Mouse (Mus musculus): Measurements from ENCODE around the gene Mptx2.
"Not testable (repeated sequence)": the region's sequence is repeated elsewhere in the genome, so short reads cannot be mapped to it uniquely, and the experiment has no call there.

The Mptx2 gene

DNA sequence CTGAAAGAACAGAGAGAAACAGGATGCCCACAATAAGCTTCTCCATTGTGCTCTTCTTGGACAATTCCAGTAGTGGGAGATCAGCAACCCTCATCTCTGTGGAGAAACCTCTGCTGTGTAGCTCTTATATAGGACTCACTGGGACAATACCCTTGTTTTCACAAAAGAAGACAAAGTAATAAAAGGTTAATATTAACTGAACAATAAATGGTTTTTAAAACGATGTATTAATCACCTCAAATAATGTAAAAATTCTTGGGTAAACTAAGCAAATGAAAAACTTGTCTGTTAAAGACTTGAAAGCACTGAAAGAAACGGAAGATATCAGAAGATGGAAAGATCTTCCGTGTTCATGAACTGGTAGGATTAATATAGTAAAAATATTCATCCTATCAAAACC, at the start of gene Mptx2:
TSS of gene Mptx2 (minus strand) at position 101 of the 400 bp plus-strand sequence.
- DNase-seq (ENCODE audit: inconsistent ontology term): no peak

DNA sequence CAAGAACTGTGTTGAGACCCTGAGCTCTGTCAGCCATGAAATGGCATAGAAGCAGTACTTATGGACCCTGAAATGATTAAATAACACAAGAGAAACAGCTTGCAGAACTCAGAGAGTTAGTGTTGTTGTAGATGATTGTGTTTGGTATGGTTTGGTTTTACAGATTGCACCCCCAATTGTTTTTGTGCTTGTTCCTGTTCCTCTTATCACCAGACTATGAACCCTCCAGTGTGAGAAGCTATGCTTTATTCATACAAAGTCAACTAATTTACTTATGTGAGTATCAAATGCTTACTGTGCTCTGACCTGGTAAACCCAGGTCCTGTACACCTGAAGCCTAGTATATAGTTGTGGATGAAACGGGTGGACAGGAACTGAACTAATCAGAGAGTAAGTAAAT, 49.0 kb upstream of the Mptx2 start:
- DNase-seq (ENCODE audit: inconsistent ontology term): no peak

DNA sequence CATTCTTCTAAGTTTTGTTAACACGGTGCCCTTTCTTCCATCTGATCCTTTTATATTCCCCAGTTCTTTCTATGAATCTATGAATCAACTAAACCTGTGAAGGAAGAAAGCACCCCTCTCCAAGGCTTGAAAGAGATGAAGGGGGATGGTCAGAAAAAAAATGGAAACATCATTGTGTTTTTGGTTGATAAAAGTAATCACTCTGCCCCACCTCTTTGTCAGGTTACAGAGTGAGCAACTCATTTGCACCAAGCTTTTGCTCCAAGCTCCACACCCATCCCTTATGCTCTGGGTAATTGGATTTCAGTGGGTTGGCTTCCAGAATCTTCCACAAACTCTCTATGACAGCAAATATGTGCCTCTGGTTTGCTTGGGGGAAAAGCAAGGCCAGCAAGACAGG, 47.8 kb upstream of the Mptx2 start:
- DNase-seq (ENCODE audit: inconsistent ontology term): no peak

DNA sequence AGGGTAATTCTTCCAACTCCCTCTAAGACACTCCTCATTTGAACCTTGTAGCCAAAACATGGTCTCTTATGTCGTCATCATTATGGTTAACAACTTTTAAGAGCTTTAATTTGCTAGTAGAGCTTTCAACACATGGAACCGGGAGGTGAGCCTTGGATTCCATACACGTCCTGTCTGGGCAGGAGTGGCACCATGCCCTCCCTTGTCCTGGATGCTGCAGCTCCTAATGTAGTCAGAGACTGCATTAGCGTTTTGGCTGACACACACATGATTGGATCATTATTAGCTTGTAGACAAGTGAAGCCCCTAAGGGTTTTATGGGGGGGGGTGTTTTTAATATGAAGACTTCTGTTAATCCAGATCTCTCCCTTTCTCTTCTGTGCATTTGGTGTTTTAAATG, 47.4 kb upstream of the Mptx2 start:
- DNase-seq (ENCODE audit: inconsistent ontology term): no peak

DNA sequence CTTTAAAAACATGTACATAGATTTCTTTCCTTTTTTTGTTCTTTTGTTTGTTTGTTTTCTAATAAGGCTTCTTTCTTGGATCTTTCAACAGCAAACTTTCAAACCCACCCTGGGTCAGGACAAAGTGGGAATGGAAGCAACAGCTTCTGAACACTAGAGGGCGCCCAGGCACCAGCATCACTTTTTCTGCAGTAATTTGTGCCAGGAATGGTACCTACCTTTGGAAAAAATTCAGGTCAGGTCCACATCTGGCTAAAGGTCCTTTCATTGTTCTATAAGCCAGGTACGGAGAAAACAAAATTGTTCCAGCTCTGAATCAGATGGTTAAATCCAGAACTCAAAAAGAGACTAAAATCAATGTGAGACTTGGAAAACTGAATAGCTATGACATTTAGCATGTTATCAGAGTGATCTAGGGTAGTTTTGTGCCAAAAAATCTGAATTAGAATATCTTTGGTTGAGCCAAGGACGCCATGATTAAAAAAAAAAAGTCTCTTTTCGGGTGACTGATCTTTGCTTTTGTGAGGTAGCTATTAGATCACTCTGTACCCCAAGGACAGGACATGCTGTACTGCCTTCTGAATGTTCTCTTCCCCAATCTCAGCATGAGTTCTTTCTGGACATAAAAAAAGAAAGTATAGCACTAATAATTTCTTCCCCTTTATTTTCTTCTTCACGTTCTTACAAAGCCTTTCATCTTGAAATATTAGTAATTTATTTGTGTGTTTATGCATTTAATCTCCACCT, 46.4 kb upstream of the Mptx2 start:
- no peak for DNase-seq (ENCODE audit: inconsistent ontology term)

DNA sequence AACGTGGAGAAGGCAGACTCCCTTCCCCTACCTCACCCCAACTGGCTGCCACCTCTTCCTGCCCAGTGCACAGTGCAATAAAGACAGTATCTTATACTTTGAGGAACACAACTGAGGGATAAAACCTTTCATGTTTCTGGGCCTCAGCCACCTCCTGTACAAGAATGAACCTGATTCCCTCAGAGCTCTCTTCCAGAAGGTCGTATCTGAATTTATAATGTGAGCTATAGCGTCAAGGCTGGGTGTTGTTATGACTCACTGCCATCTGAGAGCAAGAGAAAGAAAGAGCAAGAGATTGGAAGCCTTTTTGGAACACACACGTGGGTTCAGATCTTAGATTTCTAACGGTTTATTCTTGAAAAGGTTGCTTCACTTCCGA, 44.7 kb upstream of the Mptx2 start:
- no peak for DNase-seq (ENCODE audit: inconsistent ontology term)

DNA sequence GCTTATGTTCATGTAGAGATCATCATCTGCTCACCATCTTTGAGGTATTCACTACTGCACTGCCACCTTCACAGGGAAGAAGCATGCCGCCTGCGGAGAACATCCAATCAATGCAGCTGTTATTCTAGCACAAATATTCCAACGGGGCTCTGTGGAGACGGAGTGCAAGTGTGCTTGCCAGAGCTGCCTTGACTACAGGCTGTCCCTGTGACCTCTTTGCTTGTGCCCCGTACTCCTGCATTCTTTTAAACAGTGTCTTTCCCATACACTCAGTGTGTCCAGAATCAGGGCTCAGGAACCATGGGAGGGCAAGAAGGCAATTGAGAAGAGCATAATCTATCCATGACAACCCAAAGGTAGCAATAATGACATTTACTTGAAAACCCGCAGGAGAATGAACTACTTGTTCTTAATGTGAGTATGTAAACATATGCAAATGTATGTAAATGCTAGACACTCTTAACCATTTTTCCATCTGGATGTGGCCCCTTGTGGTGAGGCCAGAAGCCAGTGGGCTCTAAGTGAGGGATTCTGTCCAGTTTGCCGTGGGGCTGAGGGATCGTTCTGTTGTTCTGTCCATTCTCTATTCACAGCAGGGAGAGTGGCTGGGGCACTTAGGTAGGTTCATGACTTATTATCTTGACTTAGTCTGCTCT, 44.1 kb upstream of the Mptx2 start:
- DNase-seq (ENCODE audit: inconsistent ontology term): no peak

DNA sequence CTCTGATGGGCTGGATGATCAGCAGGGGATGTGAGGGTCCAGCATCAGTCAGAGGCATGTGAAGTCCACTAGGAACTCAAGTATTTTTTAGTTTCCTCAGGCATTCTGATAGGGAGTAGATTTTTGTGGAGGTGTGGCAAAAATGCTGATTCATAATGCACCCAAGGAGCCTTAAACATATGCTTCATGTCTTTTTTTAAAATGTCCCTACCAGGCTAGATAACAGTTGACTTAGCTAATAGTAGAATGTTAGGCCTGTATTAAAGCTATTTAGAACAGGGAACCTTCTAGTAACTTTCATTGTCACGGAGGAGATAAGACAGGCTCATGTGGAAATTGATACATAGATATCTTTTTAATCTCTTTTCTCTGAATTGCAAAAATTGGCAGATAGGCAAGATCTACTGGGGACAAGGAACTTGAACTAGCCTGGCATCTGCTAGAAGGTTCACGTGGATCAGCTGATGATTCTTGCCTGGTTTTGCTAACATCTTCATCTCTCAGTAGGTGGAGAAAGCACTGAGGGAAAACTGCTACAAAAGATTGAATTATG, 40.4 kb upstream of the Mptx2 start:
- DNase-seq (ENCODE audit: inconsistent ontology term): no peak

DNA sequence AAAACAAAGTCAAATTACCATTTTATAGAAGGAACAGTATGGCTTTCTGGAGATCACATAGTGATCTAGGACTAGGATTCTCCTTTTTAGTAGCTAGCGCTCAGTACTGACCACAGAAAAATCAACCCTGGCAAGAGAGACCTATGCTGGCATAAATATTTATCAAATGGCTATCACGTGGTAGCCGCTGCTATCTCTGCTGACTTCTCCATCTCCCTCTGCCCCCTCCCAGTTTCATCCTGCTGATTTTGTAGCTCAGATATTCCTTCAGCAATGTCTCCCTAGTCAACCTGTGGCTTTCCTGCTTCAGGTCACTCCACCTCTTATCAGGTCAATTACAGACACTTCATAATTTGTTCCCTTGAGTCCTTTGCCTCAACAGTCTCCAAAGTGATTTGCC, 38.1 kb upstream of the Mptx2 start:
- DNase-seq (ENCODE audit: inconsistent ontology term): no peak

DNA sequence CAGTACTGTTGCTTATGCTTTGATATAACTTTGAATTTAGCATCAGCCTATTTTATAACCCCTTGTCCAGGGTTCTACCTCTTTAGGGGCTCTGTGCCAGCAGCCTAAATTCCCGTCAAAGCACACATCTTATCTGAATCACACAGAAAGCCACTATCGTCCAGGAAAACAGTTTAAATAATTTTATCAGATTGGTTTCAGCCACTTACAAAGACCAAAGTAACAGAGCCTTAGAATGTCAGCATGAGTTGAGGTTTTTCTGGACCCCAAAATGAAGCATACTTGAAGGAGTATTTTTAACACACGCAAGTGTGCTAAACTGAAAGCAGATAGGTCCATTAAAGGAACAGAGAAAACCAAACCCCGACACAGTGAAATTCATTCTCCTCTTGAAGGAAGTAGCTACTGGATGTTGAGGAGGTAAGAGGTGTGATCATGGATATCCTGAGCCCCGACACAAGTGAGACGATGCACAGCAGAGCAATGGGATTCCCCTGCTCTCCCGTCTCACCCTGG, 36.0 kb upstream of the Mptx2 start:
- not testable (repeated sequence) for DNase-seq (ENCODE audit: inconsistent ontology term)

DNA sequence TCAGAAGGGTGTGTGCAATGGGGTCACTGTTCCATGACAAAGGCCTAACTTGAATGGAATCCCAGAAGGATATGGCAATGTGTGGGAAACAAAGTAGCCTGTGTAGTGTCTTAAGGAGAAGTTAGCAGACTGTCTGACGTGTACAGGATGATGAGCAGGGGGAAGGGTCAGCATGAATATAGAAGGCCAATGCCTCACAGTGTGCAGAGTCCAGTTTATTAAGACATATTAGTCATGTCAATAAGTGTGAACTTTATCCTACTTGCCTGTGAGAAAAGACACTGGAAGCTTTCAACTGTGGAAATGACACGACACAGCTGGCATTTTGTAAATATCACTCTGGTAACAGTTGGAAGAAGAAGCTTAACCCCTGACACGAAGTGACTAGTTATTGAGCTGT, 25.2 kb upstream of the Mptx2 start:
- DNase-seq (ENCODE audit: inconsistent ontology term): not testable (repeated sequence)

DNA sequence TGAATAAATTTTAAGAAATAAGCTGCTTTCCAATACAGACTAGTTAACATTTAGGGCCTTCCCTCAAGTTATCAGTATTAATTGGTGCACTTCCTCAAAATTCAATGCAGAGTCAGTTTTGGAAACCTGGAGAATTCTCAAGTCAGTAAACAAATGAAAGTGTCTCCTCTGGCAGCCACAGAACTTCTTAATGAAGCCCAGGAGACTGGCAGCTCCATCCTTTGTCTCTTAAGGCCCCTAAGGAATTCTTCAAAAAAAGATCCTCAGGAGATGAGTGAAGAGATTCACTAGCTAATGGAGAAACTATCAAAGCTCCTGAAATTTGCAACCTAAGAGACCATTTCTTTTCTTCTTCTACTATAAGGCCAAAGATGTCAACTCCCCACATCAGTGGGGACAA, 11.9 kb downstream of the Mptx2 start, which contains the start of gene Olfr418:
TSS of gene Olfr418 (plus strand) at position 301 of the 400 bp plus-strand sequence.
- no peak for DNase-seq (ENCODE audit: inconsistent ontology term)

DNA sequence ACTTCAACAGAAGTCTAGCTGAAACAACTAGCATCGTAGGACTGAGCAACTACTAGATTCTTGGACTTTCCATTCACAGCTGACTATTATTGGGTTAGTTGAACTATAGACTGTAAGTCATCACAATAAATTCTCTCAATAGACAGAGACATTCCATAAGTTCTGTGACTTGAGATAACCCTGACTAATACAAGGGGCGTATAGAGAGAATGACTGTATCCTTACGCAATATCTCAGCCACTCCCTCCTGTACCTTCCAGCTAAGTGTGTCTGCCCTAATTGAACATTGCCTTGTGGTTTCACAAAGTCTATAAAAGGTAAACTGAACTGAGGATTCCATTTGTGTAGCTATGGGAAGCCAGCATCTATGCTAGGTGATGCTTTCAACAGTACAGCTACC, 27.7 kb downstream of the Mptx2 start:
- no peak for DNase-seq (ENCODE audit: inconsistent ontology term)

DNA sequence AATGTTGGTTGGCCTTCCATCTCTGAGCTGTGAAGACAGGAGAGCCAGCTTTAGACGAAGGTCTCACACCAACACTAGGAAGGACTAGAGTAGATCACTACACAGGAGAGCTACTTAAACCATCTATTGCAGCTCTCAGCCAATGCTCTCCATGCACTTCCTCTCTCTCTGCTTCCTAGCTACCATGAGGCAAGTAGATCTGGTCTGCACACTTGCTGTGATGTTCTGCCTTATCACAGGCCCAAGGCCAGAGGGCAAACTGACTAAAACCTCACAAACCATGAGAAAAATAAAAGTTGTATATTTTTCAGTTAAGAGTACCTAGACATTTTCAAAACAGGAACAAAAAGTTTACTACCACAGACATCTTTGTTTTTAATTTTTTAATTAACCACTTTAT, 40.6 kb downstream of the Mptx2 start:
- not testable (repeated sequence) for DNase-seq (ENCODE audit: inconsistent ontology term)

DNA sequence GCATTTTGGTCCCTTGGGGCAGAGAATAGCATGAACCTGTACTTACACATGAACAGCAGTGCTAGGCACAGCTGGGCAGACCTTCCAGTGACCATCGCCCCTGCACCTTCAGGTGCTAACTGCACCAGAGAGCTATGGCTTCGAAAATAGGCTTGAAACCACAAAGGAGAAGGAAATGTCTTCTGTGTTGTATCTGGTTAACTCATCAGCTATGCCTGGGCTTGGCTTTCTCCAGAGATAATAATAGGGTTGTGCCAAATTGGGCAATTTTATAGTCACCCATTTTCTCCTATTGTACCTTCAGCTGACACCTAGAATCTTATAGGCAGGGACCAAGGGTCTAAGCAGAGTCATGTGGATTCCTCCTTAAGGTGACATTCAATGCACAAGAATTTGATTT, 50.5 kb downstream of the Mptx2 start, which contains the start of gene Fcer1a:
TSS of gene Fcer1a (minus strand) at position 134 of the 400 bp plus-strand sequence.
- no peak for DNase-seq (ENCODE audit: inconsistent ontology term)
